29 mouse cellular contexts compared by ENCODE assay signal in the genomic region with DNA sequence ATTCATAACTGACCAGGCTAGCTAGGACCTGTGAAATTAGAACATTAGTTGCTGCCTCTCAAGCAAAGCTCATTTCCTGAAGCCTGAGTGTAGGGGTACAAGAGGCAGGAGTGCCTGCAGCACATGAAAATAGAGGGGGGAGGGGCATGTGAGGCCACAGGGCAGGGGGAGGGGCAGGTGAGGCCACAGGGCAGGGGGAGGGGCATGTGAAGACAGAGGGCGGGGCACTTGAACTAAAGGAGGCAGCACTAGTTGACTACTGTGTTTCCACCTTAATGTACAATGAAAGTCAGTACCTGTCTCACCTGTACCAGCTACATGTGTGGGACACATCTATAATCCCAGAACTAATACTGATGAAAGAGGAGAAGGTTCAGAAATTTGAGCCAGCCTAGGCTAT. TPM values are rescaled to one million over a fixed set of nuclear protein-coding genes. Genes with fewer than 3 reads are reported as not detected.
DNase-seq lines count a peak whose midpoint lies in the region; ATAC-seq and TF ChIP-seq lines count a peak whose summit lies in the region.
"Had no signal": no experiment of that assay in that cellular context is flagged by ENCODE, and none has a peak within 500 bp of the region (broad histone marks: within the 10 kb centered on the region; RNA-seq: fewer than 3 reads in every experiment).

No protein-coding gene starts in this region.

- no peaks in the 10 kb centered on the region for H3K36me3 ChIP-seq in intestine, embryonic 15.5 days
- H3K36me3 ChIP-seq in intestine, postnatal 0 days (ENCODE audit: control insufficient read depth, insufficient read depth): no peaks in the 10 kb centered on the region
- H3K36me3 ChIP-seq: embryonic facial prominence, embryonic 13.5 days; forebrain, embryonic 12.5 days; forebrain, embryonic 15.5 days; G1E; heart, embryonic 12.5 days; heart, embryonic 15.5 days; hindbrain, embryonic 10.5 days; hindbrain, embryonic 13.5 days had no signal

- H3K9me3 ChIP-seq in intestine, embryonic 15.5 days: no peaks in the 10 kb centered on the region
- H3K9me3 ChIP-seq in intestine, postnatal 0 days (ENCODE audit: control insufficient read depth): no peaks in the 10 kb centered on the region
- H3K9me3 ChIP-seq: embryonic facial prominence, embryonic 10.5 days; embryonic facial prominence, embryonic 13.5 days; forebrain, embryonic 12.5 days; forebrain, embryonic 15.5 days; heart, embryonic 12.5 days; heart, embryonic 15.5 days; hindbrain, embryonic 10.5 days; hindbrain, embryonic 13.5 days had no signal

- no peak overlapping the region for H3K4me2 ChIP-seq in intestine, embryonic 15.5 days (replicated peaks)
- no peak overlapping the region for H3K4me2 ChIP-seq in intestine, postnatal 0 days (replicated peaks; ENCODE audit: low read depth)
- H3K4me2 ChIP-seq: embryonic facial prominence, embryonic 13.5 days; forebrain, embryonic 12.5 days; forebrain, embryonic 15.5 days; heart, embryonic 12.5 days; heart, embryonic 15.5 days; hindbrain, embryonic 13.5 days had no signal

- H3K27me3 ChIP-seq in intestine, embryonic 15.5 days (replicated peaks): no peaks in the 10 kb centered on the region
- H3K27me3 ChIP-seq in intestine, postnatal 0 days (replicated peaks; ENCODE audit: control insufficient read depth, insufficient read depth, low read length): no peaks in the 10 kb centered on the region
- H3K27me3 ChIP-seq: embryonic facial prominence, embryonic 13.5 days; forebrain, embryonic 12.5 days; forebrain, embryonic 15.5 days; heart, embryonic 12.5 days; heart, embryonic 15.5 days; hindbrain, embryonic 13.5 days; Patski had no signal

- no peak overlapping the region for H3K27ac ChIP-seq in intestine, embryonic 15.5 days
- H3K27ac ChIP-seq in intestine, postnatal 0 days (ENCODE audit: low read depth, low read length): no peak overlapping the region
- H3K27ac ChIP-seq: embryonic facial prominence, embryonic 10.5 days; embryonic facial prominence, embryonic 13.5 days; forebrain, embryonic 12.5 days; forebrain, embryonic 15.5 days; heart, embryonic 15.5 days; hindbrain, embryonic 10.5 days; hindbrain, embryonic 13.5 days had no signal

- 0 out of 2 replicates have a peak, but pooled peaks have one; percentile 30 for ATAC-seq in intestine, embryonic 15.5 days
- no peak for ATAC-seq in intestine, postnatal 0 days
- ATAC-seq: activated CD4-positive, CD25-positive, alpha-beta regulatory T cell, adult 4 months; forebrain, embryonic 15.5 days; hindbrain, embryonic 16.5 days; Patski had no signal

- H3K9ac ChIP-seq in intestine, embryonic 15.5 days: no peak overlapping the region
- no peak overlapping the region for H3K9ac ChIP-seq in intestine, postnatal 0 days (ENCODE audit: low read depth, low read length)
- H3K9ac ChIP-seq: embryonic facial prominence, embryonic 13.5 days; forebrain, embryonic 12.5 days; forebrain, embryonic 15.5 days; heart, embryonic 12.5 days; heart, embryonic 15.5 days; hindbrain, embryonic 13.5 days had no signal

- peaks cover 6% of the 10 kb centered on the region; the same call in 1 of the 2 replicates for H3K4me1 ChIP-seq in intestine, embryonic 15.5 days (replicated peaks)
- no peaks in the 10 kb centered on the region; the same call in 1 of the 2 replicates for H3K4me1 ChIP-seq in intestine, postnatal 0 days (replicated peaks; ENCODE audit: control insufficient read depth, insufficient read depth, low read length)
- H3K4me1 ChIP-seq: heart, embryonic 15.5 days had no signal

- TF ChIP-seq CTCF in intestine, postnatal 0 days (IDR thresholded peaks at IDR 0.05; ENCODE audit: low read depth): no peak

- DNase-seq in lung, postnatal 36 days: peak; percentile 11
- no peak for DNase-seq in lung, adult 18-20 months
- DNase-seq in yolk sac, embryonic 10.5 days (ENCODE audit: low spot score): peak; percentile 44
- no peak for DNase-seq in kidney, adult 8-10 months
- DNase-seq: adrenal gland, adult 8-10 months; adrenal gland, postnatal 25 days; cerebellum, adult 11-12 months; cerebellum, adult 8-10 months; cerebellum, postnatal 36 days; embryo, embryonic 11 days; gastrocnemius, postnatal 25 days; heart, adult 18-20 months; heart, postnatal 10 days; heart, postnatal 36 days had no signal

- WGBS in intestine, embryonic 15.5 days: 74% methylated on average over 1 of the region's 1 CpGs
- 63% methylated on average over 1 of the region's 1 CpGs for WGBS in intestine, postnatal 0 days

- no peak overlapping the region for H3K4me3 ChIP-seq in intestine, embryonic 15.5 days (replicated peaks)
- H3K4me3 ChIP-seq in intestine, postnatal 0 days (ENCODE audit: low read depth, low read length): no peak overlapping the region
- H3K4me3 ChIP-seq: embryonic facial prominence, embryonic 10.5 days; embryonic facial prominence, embryonic 13.5 days; erythroblast, embryonic 14.5 days; forebrain, embryonic 12.5 days; forebrain, embryonic 15.5 days; heart, embryonic 12.5 days; heart, embryonic 15.5 days; hindbrain, embryonic 10.5 days; hindbrain, embryonic 13.5 days had no signal

RNA-seq across cellular contexts. Expression of a gene that starts 14.8 kb away (rescaled TPM):
- 9.0 and 9.1 TPM in 2 replicates for polyA plus RNA-seq in intestine, embryonic 15.5 days (2015; fragmentation: Nextera tagmentation; extraction: Ambion mirVana)
- polyA plus RNA-seq in intestine, postnatal 0 days (2015; fragmentation: Nextera tagmentation; extraction: Ambion mirVana): 6.6 and 6.8 TPM in 2 replicates
- polyA plus RNA-seq: activated CD4-positive, CD25-positive, alpha-beta regulatory T cell, adult 4 months; erythroblast, embryonic 14.5 days; G1E had no signal

Comparison
In these comparisons a context has a peak if more than half of its experiments do, and no peak if none do; other contexts are left out.
1. DNase-seq: peak in lung, postnatal 36 days (single experiment) and yolk sac, embryonic 10.5 days (single experiment); none in lung, adult 18-20 months (0 of 2) and kidney, adult 8-10 months (0 of 2).